Mouse (Mus musculus): Measurements from ENCODE around the gene Slc24a4.

Slc24a4 gene

GRCm38 (mm10) chr12:102308457-102309011 is 180.0 kb downstream of the Slc24a4 start:
- peak; percentile 79 for DNase-seq (ENCODE audit: low spot score)

GRCm38 (mm10) chr12:102309099-102309799 is 180.7 kb downstream of the Slc24a4 start:
- DNase-seq (ENCODE audit: low spot score) = no peak

- no peak for DNase-seq (ENCODE audit: low spot score)
Measured at GRCm38 (mm10) chr12:102309800-102310195, 181.3 kb downstream of the Slc24a4 start.

GRCm38 (mm10) chr12:102310261-102310660 is 181.7 kb downstream of the Slc24a4 start:
- DNase-seq (ENCODE audit: low spot score) = no peak

GRCm38 (mm10) chr12:102311454-102311853 is 182.9 kb downstream of the Slc24a4 start:
- no peak for DNase-seq (ENCODE audit: low spot score)

All from lung, postnatal 25 days (tissue).